Mouse (Mus musculus) R1 (cell line): ENCODE data around the gene Smarcd3.
A peak's percentile ranks its signal among the peaks of the same experiment; 100 is the strongest.

ENCODE experiments used
- DNase-seq: peaks from one replicate; pipeline ENCODE4 v3.0.0-alpha.2; 2018; ENCODE audit warnings: low read depth, low spot score

The Smarcd3 gene

GRCm38 (mm10) chr5:24555335-24555734, 68.9 kb downstream of the Smarcd3 start:
- peak; percentile 55 for DNase-seq

GRCm38 (mm10) chr5:24553621-24554244, 70.5 kb downstream of the Smarcd3 start:
- DNase-seq, result no peak

- DNase-seq, result no peak
Measured at GRCm38 (mm10) chr5:24551317-24551688, 72.9 kb downstream of the Smarcd3 start.

GRCm38 (mm10) chr5:24550598-24551316, 73.5 kb downstream of the Smarcd3 start:
- peak; percentile 38 for DNase-seq

GRCm38 (mm10) chr5:24542643-24543042, 81.6 kb downstream of the Smarcd3 start:
- DNase-seq, result peak; percentile 82

GRCm38 (mm10) chr5:24541144-24541569, 83.1 kb downstream of the Smarcd3 start:
- DNase-seq, result no peak
